Mouse (Mus musculus): Measurements from ENCODE around the gene C1galt1. TPM values are rescaled to one million over a fixed set of nuclear protein-coding genes. Genes with fewer than 3 reads are reported as not detected.

Gene C1galt1
- polyA plus RNA-seq, 1 experiment from 2014 or later: 9.0 TPM

GRCm38 (mm10) chr6:7848714-7849113 is 4.1 kb downstream of the C1galt1 start:
- peaks cover 79% of the 10 kb centered on the region for H3K79me2 ChIP-seq (ENCODE audit: inconsistent target)
- no peaks in the 10 kb centered on the region for H3K36me3 ChIP-seq (ENCODE audit: inconsistent target)
- no peak overlapping the region for H3K27ac ChIP-seq
- H3K4me3 ChIP-seq (ENCODE audit: inconsistent target): no peak overlapping the region
- WGBS (ENCODE audit: missing documents): 91% methylated on average over 8 of the region's 9 CpGs

DNA sequence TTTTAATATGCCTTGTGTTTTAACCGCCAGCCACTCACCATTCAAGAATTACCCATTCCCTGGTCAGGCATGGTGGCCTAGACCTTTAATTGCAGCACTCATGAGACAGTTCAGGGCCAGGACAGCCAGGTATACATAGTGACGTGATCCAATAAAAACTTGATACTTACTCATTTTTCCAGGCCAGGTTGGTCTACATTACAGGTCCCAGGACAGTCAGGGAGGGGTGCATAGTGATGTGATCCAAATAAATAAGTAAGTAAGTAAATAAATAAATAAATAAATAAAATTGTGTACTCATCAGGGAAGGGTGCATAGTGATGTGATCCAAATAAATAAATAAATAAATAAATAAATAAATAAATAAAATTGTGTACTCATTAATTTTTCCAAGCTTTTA is 6.4 kb downstream of the C1galt1 start:
- Histone ChIP-seq H3K4me3 (ENCODE audit: inconsistent target) (no peak overlapping the region), H3K36me3 (ENCODE audit: inconsistent target) (no peaks in the 10 kb centered on the region), H3K27ac (no peak overlapping the region), H3K79me2 (ENCODE audit: inconsistent target) (peaks cover 99% of the 10 kb centered on the region)
- 94% methylated on average over 2 of the region's 2 CpGs for WGBS (ENCODE audit: missing documents)

DNA sequence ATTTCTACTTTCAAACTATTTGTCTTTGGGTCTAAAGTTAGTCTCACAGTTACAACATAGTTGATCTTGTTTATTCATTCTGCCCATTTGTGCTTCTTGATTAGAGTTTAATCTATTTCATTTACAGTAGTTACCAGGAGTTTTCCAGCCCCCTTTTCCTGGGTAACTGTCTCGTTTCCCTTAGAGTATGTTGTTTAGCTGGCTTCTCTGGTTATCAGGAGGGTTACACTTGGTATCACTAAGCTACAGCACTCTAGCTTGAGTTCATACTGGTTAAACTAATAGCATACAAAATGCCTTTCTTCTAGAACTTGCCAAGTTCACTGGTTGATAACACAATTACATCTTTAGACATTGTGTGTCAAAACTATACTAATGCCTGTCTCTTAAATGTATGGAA is 8.3 kb downstream of the C1galt1 start:
- Histone ChIP-seq H3K79me2 (ENCODE audit: inconsistent target) (peaks cover 81% of the 10 kb centered on the region), H3K4me3 (ENCODE audit: inconsistent target) (no peak overlapping the region), H3K36me3 (ENCODE audit: inconsistent target) (no peaks in the 10 kb centered on the region), H3K27ac (no peak overlapping the region)
- WGBS (ENCODE audit: missing documents): 78% methylated on average over 1 of the region's 1 CpGs

- Histone ChIP-seq H3K79me2 (ENCODE audit: inconsistent target) (peaks cover 75% of the 10 kb centered on the region), H3K27ac (no peak overlapping the region), H3K4me3 (ENCODE audit: inconsistent target) (no peak overlapping the region), H3K36me3 (ENCODE audit: inconsistent target) (no peaks in the 10 kb centered on the region)
- 82% methylated on average over 3 of the region's 3 CpGs for whole genome bisulfite sequencing (ENCODE audit: missing documents)
These were observed 8.8 kb downstream of the C1galt1 start for GRCm38 (mm10) chr6:7853461-7853860.

- H3K36me3 ChIP-seq (ENCODE audit: inconsistent target): no peaks in the 10 kb centered on the region
- no peak overlapping the region for H3K4me3 ChIP-seq (ENCODE audit: inconsistent target)
- H3K79me2 ChIP-seq (ENCODE audit: inconsistent target): peaks cover 42% of the 10 kb centered on the region; the same call in 1 of the 2 replicates
- 48% methylated on average over 5 of the region's 5 CpGs for WGBS (ENCODE audit: missing documents)
- H3K27ac ChIP-seq: no peak overlapping the region
These were observed 12.1 kb downstream of the C1galt1 start for GRCm38 (mm10) chr6:7856682-7857290.

DNA sequence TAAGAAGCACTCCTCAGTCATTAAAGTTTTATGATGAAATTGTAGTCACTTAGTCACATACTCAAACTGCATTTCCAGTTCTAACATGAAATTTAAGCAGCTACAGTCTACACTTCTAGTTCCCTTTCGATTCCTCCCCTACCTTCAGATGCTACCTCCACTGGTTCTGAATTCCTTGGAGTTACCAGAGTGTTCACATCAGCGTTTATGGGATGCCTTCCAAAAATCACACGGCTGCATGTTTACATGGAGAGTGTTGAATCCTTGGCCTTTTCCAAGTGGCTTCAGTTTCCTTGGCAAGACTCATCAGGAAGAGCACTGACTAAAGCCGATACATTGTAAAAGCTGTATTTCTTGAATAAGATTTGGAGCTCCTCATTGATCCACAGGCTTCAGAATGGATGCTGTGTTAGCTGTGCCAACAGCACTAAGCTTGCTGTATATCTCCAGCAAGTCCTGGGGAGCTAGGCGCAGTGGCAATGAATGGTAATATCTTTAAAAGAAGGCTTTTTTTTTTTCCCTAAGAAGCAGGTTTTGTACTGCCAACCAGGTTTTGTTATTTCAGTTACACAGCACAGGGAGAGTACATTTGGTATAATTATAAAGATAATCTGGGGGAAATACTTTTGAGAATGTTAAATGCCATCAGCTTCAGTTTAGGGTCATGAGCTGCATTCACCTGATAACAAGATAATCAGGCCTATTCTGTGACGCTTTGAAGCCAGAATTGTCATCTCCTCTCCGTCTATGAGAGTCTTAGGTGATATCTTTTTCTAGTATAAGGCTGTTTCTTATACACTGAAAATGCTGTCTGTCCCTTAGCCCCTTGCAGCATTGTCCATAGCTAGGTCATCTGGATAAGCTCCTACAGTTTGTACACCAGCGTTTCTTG is 13.0 kb downstream of the C1galt1 start:
- Histone ChIP-seq H3K79me2 (ENCODE audit: inconsistent target) (peaks cover 35% of the 10 kb centered on the region; the same call in 1 of the 2 replicates), H3K27ac (no peak overlapping the region), H3K36me3 (ENCODE audit: inconsistent target) (no peaks in the 10 kb centered on the region), H3K4me3 (ENCODE audit: inconsistent target) (no peak overlapping the region)
- WGBS (ENCODE audit: missing documents): 93% methylated on average over 8 of the region's 8 CpGs

DNA sequence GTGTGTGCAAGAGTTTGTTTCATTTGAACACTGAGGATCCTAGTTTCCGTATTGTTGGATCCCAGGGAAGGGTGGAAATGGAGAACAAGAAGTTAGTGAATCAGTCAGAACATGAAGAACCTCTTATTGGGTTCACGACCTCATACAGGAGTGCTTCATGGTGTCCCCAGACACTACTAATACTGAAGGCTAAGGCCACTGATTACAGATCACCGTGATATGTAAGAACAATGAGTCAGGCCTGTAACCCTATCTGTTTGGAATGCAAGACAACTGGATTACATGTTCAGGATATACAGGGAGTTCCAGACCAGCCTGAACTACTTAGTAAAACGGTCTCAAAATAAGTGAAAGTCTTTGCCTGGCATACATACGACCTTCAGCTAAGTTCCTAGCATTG is 13.9 kb downstream of the C1galt1 start:
- no peak overlapping the region for H3K4me3 ChIP-seq (ENCODE audit: inconsistent target)
- peaks cover 26% of the 10 kb centered on the region; the same call in 1 of the 2 replicates for H3K79me2 ChIP-seq (ENCODE audit: inconsistent target)
- H3K36me3 ChIP-seq (ENCODE audit: inconsistent target): no peaks in the 10 kb centered on the region
- WGBS (ENCODE audit: missing documents): 95% methylated on average over 5 of the region's 5 CpGs
- no peak overlapping the region for H3K27ac ChIP-seq

DNA sequence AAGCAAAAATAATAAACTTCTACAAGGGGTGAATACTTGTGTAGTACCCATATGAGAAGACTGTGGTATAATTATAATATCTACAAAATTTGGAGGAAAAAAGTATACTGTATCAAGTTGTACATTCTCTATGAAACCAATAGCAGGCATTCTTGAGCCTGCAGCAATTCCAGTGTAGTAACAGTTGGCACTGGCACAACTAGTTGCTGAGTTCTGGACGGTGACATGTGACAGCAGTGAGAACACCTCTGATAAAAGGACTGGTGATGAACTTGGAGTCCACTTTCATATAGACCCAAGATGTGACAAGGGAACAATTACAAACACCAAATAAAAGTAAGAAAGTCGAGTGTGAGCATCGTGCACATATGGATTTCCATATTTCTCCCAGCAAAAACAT is 14.5 kb downstream of the C1galt1 start:
- Histone ChIP-seq H3K36me3 (ENCODE audit: inconsistent target) (no peaks in the 10 kb centered on the region), H3K4me3 (ENCODE audit: inconsistent target) (no peak overlapping the region), H3K27ac (no peak overlapping the region), H3K79me2 (ENCODE audit: inconsistent target) (peaks cover 20% of the 10 kb centered on the region; the same call in 1 of the 2 replicates)
- 97% methylated on average over 3 of the region's 3 CpGs for WGBS (ENCODE audit: missing documents)

DNA sequence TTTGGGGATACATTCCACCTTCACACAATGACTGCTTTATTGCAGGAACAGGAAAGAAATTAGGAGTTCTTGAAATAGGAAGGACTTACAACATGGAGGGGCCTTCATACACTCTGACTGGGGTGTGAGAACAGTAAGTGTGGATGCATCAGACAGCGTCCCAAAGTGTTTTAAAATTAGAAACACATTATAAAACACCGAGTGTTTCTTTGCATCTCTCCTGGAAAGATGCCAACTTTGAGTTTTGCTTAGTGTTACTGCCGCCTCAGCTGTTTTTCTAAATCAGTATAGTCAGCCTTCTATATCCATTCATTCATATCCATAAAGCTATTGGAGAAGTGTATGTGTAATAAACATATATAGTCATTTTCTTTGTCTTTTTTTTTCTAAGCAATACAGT is 16.4 kb downstream of the C1galt1 start:
- no peak overlapping the region for H3K27ac ChIP-seq
- H3K79me2 ChIP-seq (ENCODE audit: inconsistent target): peaks cover 1% of the 10 kb centered on the region; the same call in 1 of the 2 replicates
- H3K36me3 ChIP-seq (ENCODE audit: inconsistent target): no peaks in the 10 kb centered on the region
- no peak overlapping the region for H3K4me3 ChIP-seq (ENCODE audit: inconsistent target)
- 68% methylated on average over 3 of the region's 3 CpGs for WGBS (ENCODE audit: missing documents)

DNA sequence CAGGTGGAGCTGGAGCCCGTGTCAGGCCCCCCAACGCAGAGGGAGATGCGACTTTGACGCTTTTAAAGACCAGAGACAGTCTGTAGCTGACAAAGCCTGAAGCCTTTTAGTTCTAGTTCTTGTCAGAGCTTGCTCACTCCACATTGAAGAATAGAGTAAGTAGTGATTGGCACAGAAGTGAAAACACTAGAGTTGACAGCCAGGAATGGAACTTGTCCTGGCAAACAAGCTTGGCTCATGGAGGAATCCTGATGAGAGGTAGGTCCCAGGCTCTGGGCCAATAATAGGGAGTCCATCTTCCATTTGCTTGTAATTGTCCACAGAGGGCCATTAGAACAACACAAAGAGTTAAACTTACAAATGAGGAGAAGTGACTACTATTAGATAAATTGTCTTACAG is 18.7 kb downstream of the C1galt1 start:
- Histone ChIP-seq H3K36me3 (ENCODE audit: inconsistent target) (no peaks in the 10 kb centered on the region), H3K79me2 (ENCODE audit: inconsistent target) (no peaks in the 10 kb centered on the region), H3K27ac (no peak overlapping the region), H3K4me3 (ENCODE audit: inconsistent target) (no peak overlapping the region)
- 90% methylated on average over 4 of the region's 4 CpGs for WGBS (ENCODE audit: missing documents)

DNA sequence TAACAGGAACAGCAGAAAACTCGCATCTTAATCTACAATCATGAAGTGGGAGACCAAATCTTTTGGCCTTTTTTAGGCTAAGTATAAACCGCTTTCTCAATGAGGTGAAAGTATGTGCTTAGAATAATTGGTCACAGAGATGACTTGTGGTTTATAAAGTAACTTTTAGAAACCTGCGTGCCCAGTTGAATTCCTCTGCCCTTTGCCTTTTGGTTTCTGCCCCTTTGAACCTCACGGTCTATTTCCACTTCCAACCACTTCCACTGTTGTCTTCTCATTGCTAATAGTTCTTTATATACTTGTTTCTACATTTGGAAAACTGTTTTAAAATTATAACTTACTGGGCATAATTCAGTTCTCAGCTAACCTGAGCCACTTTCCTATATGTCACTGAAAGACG is 32.2 kb downstream of the C1galt1 start:
- no peak overlapping the region for H3K27ac ChIP-seq
- H3K36me3 ChIP-seq (ENCODE audit: inconsistent target): no peaks in the 10 kb centered on the region
- H3K79me2 ChIP-seq (ENCODE audit: inconsistent target): no peaks in the 10 kb centered on the region
- WGBS (ENCODE audit: missing documents): 94% methylated on average over 5 of the region's 5 CpGs
- H3K4me3 ChIP-seq (ENCODE audit: inconsistent target): no peak overlapping the region

DNA sequence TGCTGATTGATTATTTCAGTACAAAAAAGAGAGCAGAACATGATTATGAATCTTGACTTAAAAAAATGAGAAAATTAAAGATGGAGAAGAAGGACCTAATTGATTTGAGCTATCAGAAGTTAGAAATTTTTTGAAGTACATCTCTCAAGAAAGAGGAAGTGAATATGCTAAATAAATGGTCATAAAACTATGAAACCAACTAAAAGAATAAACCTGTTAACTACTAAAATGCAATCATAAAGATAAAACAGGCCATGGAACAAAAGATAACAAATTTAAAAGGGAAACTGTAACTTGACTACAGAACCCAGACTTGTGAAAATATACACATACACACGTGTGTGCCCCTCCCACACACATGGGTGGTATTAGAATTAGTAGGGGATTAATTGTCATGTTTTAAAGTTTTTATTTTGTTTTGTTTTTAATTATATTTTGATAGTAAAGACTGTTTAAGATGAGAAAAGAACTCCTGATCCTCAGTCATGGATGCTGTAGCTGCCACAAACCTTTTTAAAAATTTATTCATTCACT is 37.0 kb downstream of the C1galt1 start:
- H3K36me3 ChIP-seq (ENCODE audit: inconsistent target): no peaks in the 10 kb centered on the region
- H3K79me2 ChIP-seq (ENCODE audit: inconsistent target): no peaks in the 10 kb centered on the region
- H3K27ac ChIP-seq: no peak overlapping the region
- H3K4me3 ChIP-seq (ENCODE audit: inconsistent target): no peak overlapping the region
- WGBS (ENCODE audit: missing documents): no CpG with 5 or more reads among the region's 1 CpGs

DNA sequence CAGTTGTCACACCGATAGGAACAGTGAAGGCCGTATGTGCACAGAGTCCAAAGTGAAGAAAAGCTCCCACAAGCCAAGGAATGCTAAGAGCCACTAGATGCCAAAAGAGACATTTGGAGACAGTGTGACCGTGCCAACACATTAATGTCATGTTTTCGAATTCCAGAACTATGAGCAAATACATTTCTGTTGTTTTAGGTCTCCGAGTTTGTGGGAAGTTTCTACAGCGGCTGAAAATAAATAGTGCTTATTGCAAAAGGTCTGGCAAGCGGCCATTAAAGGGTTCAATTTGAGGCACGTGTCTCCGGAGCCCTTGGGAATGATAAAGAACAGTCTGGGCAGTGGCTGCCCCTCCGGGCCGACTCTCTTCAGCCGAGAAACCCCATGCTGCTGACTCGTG is 37.9 kb downstream of the C1galt1 start:
- 95% methylated on average over 13 of the region's 13 CpGs for WGBS (ENCODE audit: missing documents)
- H3K27ac ChIP-seq: no peak overlapping the region
- H3K36me3 ChIP-seq (ENCODE audit: inconsistent target): no peaks in the 10 kb centered on the region
- H3K79me2 ChIP-seq (ENCODE audit: inconsistent target): no peaks in the 10 kb centered on the region
- no peak overlapping the region for H3K4me3 ChIP-seq (ENCODE audit: inconsistent target)

DNA sequence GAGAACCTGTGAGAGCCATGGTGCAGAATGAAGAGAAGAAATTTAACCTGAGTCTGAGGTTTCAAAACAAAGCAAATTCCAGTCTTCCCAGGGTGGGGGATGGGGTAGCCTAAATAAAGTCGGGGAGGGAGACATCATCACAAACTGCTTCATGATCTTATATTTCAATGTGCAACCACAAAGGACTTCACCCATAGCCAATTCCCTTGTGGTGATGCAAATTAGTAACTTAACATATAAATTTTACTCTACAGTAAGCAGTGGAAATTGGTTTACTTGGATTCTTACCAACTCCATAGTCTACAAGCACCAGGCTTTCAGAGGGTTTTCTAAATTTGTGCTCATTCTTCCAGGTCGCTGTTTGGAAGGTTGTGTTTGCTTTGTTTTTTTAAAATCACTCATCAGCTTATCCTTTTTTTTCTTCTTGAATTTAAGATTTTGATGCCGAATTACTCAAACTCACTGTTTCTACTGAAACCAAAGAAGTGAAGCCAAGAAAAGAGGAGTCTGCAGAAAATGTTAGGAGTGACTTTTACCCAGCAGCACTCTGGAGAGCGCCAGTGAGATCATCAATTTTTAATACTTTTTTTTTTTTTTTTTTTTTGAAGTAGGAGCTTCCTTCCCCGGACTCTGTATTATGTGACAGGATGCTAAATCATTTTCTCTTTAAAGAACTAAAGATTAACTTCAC is 41.5 kb downstream of the C1galt1 start:
- 83% methylated on average over 5 of the region's 5 CpGs for WGBS (ENCODE audit: missing documents)
- no peaks in the 10 kb centered on the region for H3K79me2 ChIP-seq (ENCODE audit: inconsistent target)
- no peaks in the 10 kb centered on the region for H3K36me3 ChIP-seq (ENCODE audit: inconsistent target)
- H3K27ac ChIP-seq: no peak overlapping the region
- H3K4me3 ChIP-seq (ENCODE audit: inconsistent target): no peak overlapping the region

- H3K4me3 ChIP-seq (ENCODE audit: inconsistent target): no peak overlapping the region
- 72% methylated on average over 2 of the region's 2 CpGs for WGBS (ENCODE audit: missing documents)
- no peaks in the 10 kb centered on the region for H3K79me2 ChIP-seq (ENCODE audit: inconsistent target)
- H3K36me3 ChIP-seq (ENCODE audit: inconsistent target): no peaks in the 10 kb centered on the region
- H3K27ac ChIP-seq: no peak overlapping the region
These were observed 42.0 kb downstream of the C1galt1 start for GRCm38 (mm10) chr6:7886685-7887004.

Measured in macrophage (primary cell).